Mouse (Mus musculus) stomach, postnatal 0 days (tissue): Measurements from ENCODE around the gene Fchsd2. TPM values are rescaled to one million over a fixed set of nuclear protein-coding genes. Genes with fewer than 3 reads are reported as not detected.

ENCODE experiments used
- ATAC-seq: fragments of 200-750 bp; cut with Nextera tagmentation; 2 replicates; pipeline ENCODE4 v1.8.0; 2017; ENCODE audit not compliant: low FRiP score, low TSS enrichment
- DNase-seq: peaks from one replicate; pipeline ENCODE4 v3.0.0-alpha.2; 2016; ENCODE audit warnings: low spot score
- H3K27ac ChIP-seq: fragments of 300-500 bp; sonication (generic); replicated peaks from 2 replicates; pipeline ENCODE4 v1.5.1; 2014; ENCODE audit warnings: mild to moderate bottlenecking, control low read depth
- H3K27me3 ChIP-seq: fragments of 300-500 bp; sonication (generic); 2 replicates; pipeline ENCODE4 v1.6.1; 2014; ENCODE audit warnings: low read length; ENCODE audit not compliant: control insufficient read depth, insufficient read depth
- H3K36me3 ChIP-seq: fragments of 300-500 bp; sonication (generic); 2 replicates; pipeline ENCODE4 v1.6.1; 2014; ENCODE audit warnings: low read length, mixed read lengths; ENCODE audit not compliant: control insufficient read depth, insufficient read depth
- H3K4me1 ChIP-seq: fragments of 300-500 bp; sonication (generic); replicated peaks from 2 replicates; pipeline ENCODE4 v1.6.1; 2014; ENCODE audit warnings: antibody characterized with exemption; ENCODE audit not compliant: control insufficient read depth, insufficient read depth
- H3K4me2 ChIP-seq: fragments of 300-500 bp; sonication (generic); replicated peaks from 2 replicates; pipeline ENCODE4 v1.6.1; 2014; ENCODE audit warnings: low read depth, mild to moderate bottlenecking, control low read depth, moderate library complexity
- H3K4me3 ChIP-seq: fragments of 300-500 bp; sonication (generic); 2 replicates; pipeline ENCODE4 v1.5.1; 2014; ENCODE audit warnings: low read depth, low read length, control low read depth
- H3K9ac ChIP-seq: fragments of 300-500 bp; sonication (generic); 2 replicates; pipeline ENCODE4 v1.6.1; 2014; ENCODE audit warnings: mild to moderate bottlenecking, low read length, control low read depth, mixed read lengths
- H3K9me3 ChIP-seq: fragments of 300-500 bp; sonication (generic); 2 replicates; pipeline ENCODE4 v1.6.1; 2016; ENCODE audit warnings: low read length; ENCODE audit not compliant: control insufficient read depth
- CTCF ChIP-seq: IDR thresholded peaks from 2 replicates; pipeline ENCODE4 v1.5.1; 2016; ENCODE audit warnings: antibody characterized with exemption, low read depth, mild to moderate bottlenecking, moderate library complexity
- EP300 ChIP-seq: optimal IDR thresholded peaks from 2 replicates; pipeline ENCODE3; 2016; ENCODE audit warnings: antibody characterized with exemption
- WGBS: fragments of 180-500 bp; shearing (Covaris S2); extraction: QIAGEN DNeasy Blood & Tissue Kit; methylation state at CpG from one replicate; pipeline ENCODE4 v1.1.7; 2014; 5-methylcytosine and 5-hydroxymethylcytosine counted together
- polyA plus RNA-seq: library from polyadenylated mRNA; unstranded; fragments of >200 nt; fragmentation: Nextera tagmentation; extraction: Ambion mirVana; gene quantifications from 2 replicates; pipeline ENCODE4 v1.2.1, GENCODE M21; 2015

Fchsd2 gene
- polyA plus RNA-seq, 1 experiment from 2014 or later: 6.4 TPM

- H3K27me3 ChIP-seq: no peaks in the 10 kb centered on the region
- no peak for ATAC-seq
- H3K9ac ChIP-seq: no peak overlapping the region
- no peak overlapping the region for H3K4me3 ChIP-seq
- 35% methylated on average over 1 of the region's 2 CpGs for WGBS
- H3K36me3 ChIP-seq: no peaks in the 10 kb centered on the region
- no peaks in the 10 kb centered on the region for H3K4me1 ChIP-seq
- H3K27ac ChIP-seq: no peak overlapping the region
- DNase-seq: no peak
- H3K9me3 ChIP-seq: no peaks in the 10 kb centered on the region
- H3K4me2 ChIP-seq: no peak overlapping the region
- TF ChIP-seq CTCF (peak; percentile 73), EP300 (no peak)
Observed at GRCm38 (mm10) chr7:101231458-101231857, 138.8 kb downstream of the Fchsd2 start.

- no peak for TF ChIP-seq CTCF
- no peak for TF ChIP-seq EP300
- Histone ChIP-seq H3K4me3 (no peak overlapping the region), H3K36me3 (no peaks in the 10 kb centered on the region), H3K4me1 (no peaks in the 10 kb centered on the region), H3K9me3 (no peaks in the 10 kb centered on the region), H3K27me3 (no peaks in the 10 kb centered on the region), H3K4me2 (no peak overlapping the region), H3K9ac (no peak overlapping the region), H3K27ac (no peak overlapping the region)
- ATAC-seq (no peak), DNase-seq (no peak)
- 78% methylated on average over 3 of the region's 3 CpGs for WGBS
Observed at GRCm38 (mm10) chr7:101232716-101233115, 140.1 kb downstream of the Fchsd2 start.

GRCm38 (mm10) chr7:101236712-101237473 lies 144.2 kb downstream of the Fchsd2 start:
- Histone ChIP-seq H3K9me3 (no peaks in the 10 kb centered on the region), H3K9ac (no peak overlapping the region), H3K4me1 (no peaks in the 10 kb centered on the region), H3K4me2 (no peak overlapping the region), H3K36me3 (no peaks in the 10 kb centered on the region), H3K4me3 (no peak overlapping the region), H3K27me3 (no peaks in the 10 kb centered on the region), H3K27ac (no peak overlapping the region)
- DNase-seq: no peak
- TF ChIP-seq CTCF (no peak), EP300 (no peak)
- 73% methylated on average over 8 of the region's 8 CpGs for WGBS
- no peak for ATAC-seq

GRCm38 (mm10) chr7:101248760-101249159 lies 156.1 kb downstream of the Fchsd2 start:
- DNase-seq (no peak), ATAC-seq (no peak)
- Histone ChIP-seq H3K9ac (no peak overlapping the region), H3K4me1 (no peaks in the 10 kb centered on the region), H3K9me3 (no peaks in the 10 kb centered on the region), H3K36me3 (no peaks in the 10 kb centered on the region), H3K4me3 (no peak overlapping the region), H3K27ac (no peak overlapping the region), H3K27me3 (no peaks in the 10 kb centered on the region), H3K4me2 (no peak overlapping the region)
- TF ChIP-seq EP300: no peak
- no peak for TF ChIP-seq CTCF
- 71% methylated on average over 4 of the region's 4 CpGs for WGBS

GRCm38 (mm10) chr7:101249173-101249572 lies 156.5 kb downstream of the Fchsd2 start:
- Histone ChIP-seq H3K27ac (no peak overlapping the region), H3K27me3 (no peaks in the 10 kb centered on the region), H3K9me3 (no peaks in the 10 kb centered on the region), H3K36me3 (no peaks in the 10 kb centered on the region), H3K4me1 (no peaks in the 10 kb centered on the region), H3K4me3 (no peak overlapping the region), H3K9ac (no peak overlapping the region), H3K4me2 (no peak overlapping the region)
- 55% methylated on average over 2 of the region's 2 CpGs for WGBS
- no peak for ATAC-seq
- no peak for DNase-seq
- no peak for TF ChIP-seq CTCF
- TF ChIP-seq EP300: no peak

- Histone ChIP-seq H3K4me3 (no peak overlapping the region), H3K9ac (no peak overlapping the region), H3K4me1 (no peaks in the 10 kb centered on the region), H3K9me3 (no peaks in the 10 kb centered on the region), H3K36me3 (no peaks in the 10 kb centered on the region), H3K27me3 (no peaks in the 10 kb centered on the region), H3K4me2 (no peak overlapping the region), H3K27ac (no peak overlapping the region)
- DNase-seq: no peak
- no peak for TF ChIP-seq CTCF
- no peak for TF ChIP-seq EP300
- 76% methylated on average over 2 of the region's 2 CpGs for WGBS
- ATAC-seq: no peak
Observed at GRCm38 (mm10) chr7:101253071-101253470, 160.4 kb downstream of the Fchsd2 start.
